Mouse (Mus musculus) liver, adult 2 months (tissue): ENCODE data around the gene Tuft1.

Experiments
- CTCF ChIP-seq: fragments of 200-500 bp; IDR thresholded peaks from 2 replicates; pipeline ENCODE4 v1.5.1; 2011; ENCODE audit warnings: low read depth, low read length, control low read depth
- POLR2A ChIP-seq: fragments of 200-500 bp; IDR thresholded peaks from 2 replicates; pipeline ENCODE4 v1.6.1; 2011; ENCODE audit warnings: low read length, control low read depth; ENCODE audit not compliant: insufficient read depth; ENCODE audit errors: extremely low read depth

- TF ChIP-seq CTCF (no peak), POLR2A (no peak)
These were observed 22.1 kb upstream of the Tuft1 start for GRCm38 (mm10) chr3:94680783-94681182.
